8 mouse cellular contexts compared by ENCODE assay signal in the genomic region with DNA sequence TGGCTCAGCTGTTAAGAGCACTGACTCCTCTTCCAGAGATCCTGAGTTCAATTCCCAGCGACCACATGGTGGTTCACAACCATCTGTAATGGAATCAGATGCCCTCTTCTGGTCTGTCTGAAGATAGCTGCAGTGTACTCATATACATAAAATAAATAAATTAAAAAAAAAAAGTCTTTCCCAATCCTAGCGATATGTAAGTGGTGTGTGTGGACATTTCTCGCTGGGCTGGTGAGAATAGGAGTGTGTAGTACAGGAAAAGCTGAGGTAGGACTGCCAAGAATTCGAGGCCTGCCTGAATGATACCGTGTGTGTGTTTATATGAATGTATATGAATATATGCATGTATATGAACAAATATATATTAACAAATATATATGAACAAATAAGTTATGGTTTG. TPM values are rescaled to one million over a fixed set of nuclear protein-coding genes. Genes with fewer than 3 reads are reported as not detected.
A peak's percentile ranks its signal among the peaks of the same experiment; 100 is the strongest.
DNase-seq lines count a peak whose midpoint lies in the region; ATAC-seq and TF ChIP-seq lines count a peak whose summit lies in the region.

No protein-coding gene starts in this region.

- H3K4me1 ChIP-seq in erythroblast, embryonic 14.5 days (ENCODE audit: control insufficient read depth), result peaks cover 42% of the 10 kb centered on the region
- H3K4me1 ChIP-seq in neural tube, embryonic 11.5 days (ENCODE audit: control insufficient read depth, insufficient read depth, low read length), result peaks cover 11% of the 10 kb centered on the region
- H3K4me1 ChIP-seq in liver, embryonic 14.5 days (replicated peaks; ENCODE audit: control insufficient read depth in 2 of 2, insufficient read depth in 2 of 2, low read length in 1 of 2), result peaks cover 0 to 9% of the 10 kb centered on the region in 2 experiments

- H3K9ac ChIP-seq in neural tube, embryonic 11.5 days (ENCODE audit: low read length), result no peak overlapping the region
- H3K9ac ChIP-seq in liver, embryonic 14.5 days (replicated peaks), result no peak overlapping the region

- ATAC-seq in erythroblast, adult 5-6 weeks (replicated peaks; ENCODE audit: low FRiP score, poor library complexity, severe bottlenecking), result no peak
- no peak for ATAC-seq in neural tube, embryonic 11.5 days (ENCODE audit: insufficient read depth, low FRiP score, low TSS enrichment)
- ATAC-seq in liver, embryonic 14.5 days (ENCODE audit: insufficient read depth), result no peak
- ATAC-seq in megakaryocyte-erythroid progenitor cell, adult 5-6 weeks (replicated peaks; ENCODE audit: low FRiP score, low TSS enrichment, poor library complexity, severe bottlenecking), result no peak

- no peaks in the 10 kb centered on the region for H3K9me3 ChIP-seq in erythroblast, embryonic 14.5 days (ENCODE audit: control insufficient read depth, low read length)
- H3K9me3 ChIP-seq in neural tube, embryonic 11.5 days (ENCODE audit: control insufficient read depth, low read length), result no peaks in the 10 kb centered on the region
- no peaks in the 10 kb centered on the region for H3K9me3 ChIP-seq in liver, embryonic 14.5 days (ENCODE audit: control insufficient read depth, low read length)

- H3K27ac ChIP-seq in neural tube, embryonic 11.5 days (ENCODE audit: low read depth, low read length), result no peak overlapping the region
- H3K27ac ChIP-seq in liver, embryonic 14.5 days, result no peak overlapping the region

- H3K4me3 ChIP-seq in erythroblast, embryonic 14.5 days (replicated peaks), result peak overlapping the region; percentile 64
- peak overlapping the region; percentile 50 for H3K4me3 ChIP-seq in neural tube, embryonic 11.5 days (ENCODE audit: low read depth, low read length)
- H3K4me3 ChIP-seq in liver, embryonic 14.5 days (ENCODE audit: insufficient read depth in 1 of 2, low read depth in 2 of 2, low read length in 2 of 2), result peak overlapping the region in 1 of 2 experiments; percentile 62; a peak in 2 of 4 replicates

- TF ChIP-seq CTCF in liver, embryonic 14.5 days (IDR thresholded peaks at IDR 0.05; ENCODE audit: low read depth), result no peak

- TF ChIP-seq EP300 in liver, embryonic 14.5 days (IDR thresholded peaks at IDR 0.05; ENCODE audit: low read depth), result no peak

- no peaks in the 10 kb centered on the region for H3K27me3 ChIP-seq in erythroblast, embryonic 14.5 days (ENCODE audit: control insufficient read depth)
- H3K27me3 ChIP-seq in neural tube, embryonic 11.5 days (ENCODE audit: control insufficient read depth, insufficient read depth, low read length), result no peaks in the 10 kb centered on the region
- no peaks in the 10 kb centered on the region for H3K27me3 ChIP-seq in liver, embryonic 14.5 days (ENCODE audit: control insufficient read depth, insufficient read depth, low read length)

- 59% methylated on average over 5 of the region's 5 CpGs for WGBS in neural tube, embryonic 11.5 days
- 37% methylated on average over 5 of the region's 5 CpGs for WGBS in liver, embryonic 14.5 days (ENCODE audit: insufficient replicate concordance)

- DNase-seq in neural tube, embryonic 11.5 days (ENCODE audit: low spot score), result no peak
- DNase-seq in neural tube, embryonic 10.5 days (ENCODE audit: extremely low spot score, low spot score), result no peak
- no peak for DNase-seq in liver, embryonic 14.5 days (ENCODE audit: low read depth in 3 of 3, low spot score in 3 of 3)
- no peak for DNase-seq in cerebellum, postnatal 25 days
- DNase-seq in left cerebral cortex, postnatal 10 days (ENCODE audit: extremely low spot score in 1 of 2, low spot score in 2 of 2), result no peak

- peaks cover 12% of the 10 kb centered on the region for H3K36me3 ChIP-seq in erythroblast, embryonic 14.5 days (ENCODE audit: control insufficient read depth)
- H3K36me3 ChIP-seq in neural tube, embryonic 11.5 days (ENCODE audit: control insufficient read depth, insufficient read depth, low read length), result no peaks in the 10 kb centered on the region
- peaks cover 5% of the 10 kb centered on the region for H3K36me3 ChIP-seq in liver, embryonic 14.5 days (replicated peaks; ENCODE audit: control insufficient read depth, insufficient read depth, low read depth)

- peak overlapping the region; percentile 46 for H3K4me2 ChIP-seq in neural tube, embryonic 11.5 days (ENCODE audit: low read depth)
- H3K4me2 ChIP-seq in liver, embryonic 14.5 days (ENCODE audit: low read depth), result peak overlapping the region; percentile 90

- intact Hi-C loops in left cerebral cortex, postnatal 10 days (cut with DNase I), result no loop called here

RNA-seq across cellular contexts. Expression of a gene that starts 0.6 kb away (rescaled TPM):
- 0.07 and 0.18 TPM in 2 replicates for polyA plus RNA-seq in erythroblast, embryonic 14.5 days (2012)
- 1.5 and 3.3 TPM in 2 replicates for total RNA-seq in erythroblast, adult 5-6 weeks (2015; ENCODE audit: low replicate concordance)
- 1.7 and 2.5 TPM in 2 replicates for total RNA-seq in erythroblast, adult 5-6 weeks (2017; ENCODE audit: low replicate concordance)
- polyA plus RNA-seq in neural tube, embryonic 11.5 days (2014; fragmentation: Nextera tagmentation; extraction: Ambion mirVana), result 24.3 and 29.2 TPM in 2 replicates
- polyA plus RNA-seq in liver, embryonic 14.5 days (2012; rRNA removed), result 9.1 and 11.3 TPM in 2 replicates
- 4.4 and 5.4 TPM in 2 replicates for polyA plus RNA-seq in liver, embryonic 14.5 days (2014; fragmentation: Nextera tagmentation; extraction: Ambion mirVana)
- 8.0 and 10.5 TPM in 2 replicates for total RNA-seq in megakaryocyte-erythroid progenitor cell, adult 5-6 weeks (2014; fragmentation: Nextera tagmentation)
- 14.2 and 21.4 TPM in 2 replicates for total RNA-seq in megakaryocyte-erythroid progenitor cell, adult 5-6 weeks (2017)
- 10 to 100 TPM; 69.4 to 73.7 TPM for total RNA-seq in left cerebral cortex, postnatal 10 days (2021)

RNA-seq across cellular contexts. Expression of a gene that starts 2.2 kb away (rescaled TPM):
- polyA plus RNA-seq in erythroblast, embryonic 14.5 days (2012), result 0.16 and 0.29 TPM in 2 replicates
- 11.7 and 17.3 TPM in 2 replicates for total RNA-seq in erythroblast, adult 5-6 weeks (2015; ENCODE audit: low replicate concordance)
- total RNA-seq in erythroblast, adult 5-6 weeks (2017; ENCODE audit: low replicate concordance), result 12.5 and 17.3 TPM in 2 replicates
- polyA plus RNA-seq in neural tube, embryonic 11.5 days (2014; fragmentation: Nextera tagmentation; extraction: Ambion mirVana), result 21.4 and 27.0 TPM in 2 replicates
- 12.3 and 17.6 TPM in 2 replicates for polyA plus RNA-seq in liver, embryonic 14.5 days (2012; rRNA removed)
- polyA plus RNA-seq in liver, embryonic 14.5 days (2014; fragmentation: Nextera tagmentation; extraction: Ambion mirVana), result 19.1 and 21.9 TPM in 2 replicates
- 46.5 and 56.5 TPM in 2 replicates for total RNA-seq in megakaryocyte-erythroid progenitor cell, adult 5-6 weeks (2014; fragmentation: Nextera tagmentation)
- total RNA-seq in megakaryocyte-erythroid progenitor cell, adult 5-6 weeks (2017), result 81.0 and 95.6 TPM in 2 replicates
- 10 to 100 TPM; 29.6 to 30.2 TPM for total RNA-seq in left cerebral cortex, postnatal 10 days (2021)

RNA-seq across cellular contexts. Expression of a gene that starts 31.5 kb away (rescaled TPM):
- 0.39 and 0.60 TPM in 2 replicates for polyA plus RNA-seq in erythroblast, embryonic 14.5 days (2012)
- total RNA-seq in erythroblast, adult 5-6 weeks (2015; ENCODE audit: low replicate concordance), result 18.6 and 34.2 TPM in 2 replicates
- total RNA-seq in erythroblast, adult 5-6 weeks (2017; ENCODE audit: low replicate concordance), result 36.1 and 40.1 TPM in 2 replicates
- polyA plus RNA-seq in neural tube, embryonic 11.5 days (2014; fragmentation: Nextera tagmentation; extraction: Ambion mirVana), result 143 and 145 TPM in 2 replicates
- polyA plus RNA-seq in liver, embryonic 14.5 days (2012; rRNA removed), result 12.2 and 22.9 TPM in 2 replicates
- polyA plus RNA-seq in liver, embryonic 14.5 days (2014; fragmentation: Nextera tagmentation; extraction: Ambion mirVana), result 79.1 and 83.7 TPM in 2 replicates
- 120 and 136 TPM in 2 replicates for total RNA-seq in megakaryocyte-erythroid progenitor cell, adult 5-6 weeks (2014; fragmentation: Nextera tagmentation)
- 318 and 319 TPM in 2 replicates for total RNA-seq in megakaryocyte-erythroid progenitor cell, adult 5-6 weeks (2017)
- total RNA-seq in left cerebral cortex, postnatal 10 days (2021), result 10 to 100 TPM; 92.5 to 98.2 TPM
